In genomic region chr2:61711108-61712040, GRCm38 (mm10) we compare ENCODE assay signal across 8 mouse cellular contexts. TPM values are rescaled to one million over a fixed set of nuclear protein-coding genes. Genes with fewer than 3 reads are reported as not detected.
A peak's percentile ranks its signal among the peaks of the same experiment; 100 is the strongest.
DNase-seq lines count a peak whose midpoint lies in the region; ATAC-seq and TF ChIP-seq lines count a peak whose summit lies in the region.

Psmd14 (plus strand) TSS chr2:61711694.

- TF ChIP-seq CTCF in cortical plate, adult 2 months (IDR thresholded peaks at IDR 0.05; ENCODE audit: extremely low read depth, insufficient read depth, low read length): no peak

- DNase-seq in gastrocnemius, postnatal 10 days: peak; percentile 88
- DNase-seq in induced T-regulatory cell, adult 2 months (ENCODE audit: low read depth): peak; percentile 92
- DNase-seq in left cerebral cortex, adult 9 months (ENCODE audit: low spot score in 2 of 2): peak; percentile 76 to 89
- peak; percentile 89 for DNase-seq in right cerebral cortex, postnatal 14 days
- DNase-seq in urinary bladder, postnatal 36 days (ENCODE audit: low spot score in 2 of 2): peak; percentile 80 to 89

- ATAC-seq in activated CD4-positive, CD25-positive, alpha-beta regulatory T cell, adult 4 months: peak; percentile 94
- peak; percentile 81 for ATAC-seq in megakaryocyte progenitor cell, adult 5-6 weeks (replicated peaks; ENCODE audit: poor library complexity)

- peaks cover 6% of the 10 kb centered on the region for H3K4me1 ChIP-seq in cortical plate, adult 2 months (ENCODE audit: control insufficient read depth, insufficient read depth, low read length)

- TF ChIP-seq POLR2A in cortical plate, adult 2 months (IDR thresholded peaks at IDR 0.05; ENCODE audit: extremely low read depth, insufficient read depth, low read length): peak; percentile 77

- H3K4me3 ChIP-seq in cortical plate, adult 2 months (ENCODE audit: insufficient read depth, low read length): peak within 1 kb of the TSS; percentile 82

- peak within 1 kb of the TSS; percentile 83 for H3K27ac ChIP-seq in cortical plate, adult 2 months (ENCODE audit: insufficient read depth, low read length)

RNA-seq across cellular contexts. Expression of gene Psmd14, which starts in this region (rescaled TPM):
- polyA plus RNA-seq in activated CD4-positive, CD25-positive, alpha-beta regulatory T cell, adult 4 months (2017; shearing (Covaris generic)): 100 to 1,000 TPM; 224 to 238 TPM
- 89.2 and 94.9 TPM in 2 replicates for polyA plus RNA-seq in cortical plate, adult 2 months (2012; rRNA removed)
- total RNA-seq in gastrocnemius, postnatal 10 days (2021): 10 to 100 TPM; 89.2 to 89.4 TPM
- total RNA-seq in megakaryocyte progenitor cell, adult 5-6 weeks (2015): 255 and 262 TPM in 2 replicates
- total RNA-seq in megakaryocyte progenitor cell, adult 5-6 weeks (2017): 194 and 207 TPM in 2 replicates

Comparison
In these comparisons a context has a peak if more than half of its experiments do, and no peak if none do; other contexts are left out.
1. Peak in every context shown above with its lines: DNase-seq, ATAC-seq, H3K4me3 ChIP-seq and H3K27ac ChIP-seq.